Mouse (Mus musculus) lung, postnatal 0 days (tissue): ENCODE results near the gene Mybpc2. TPM values are rescaled to one million over a fixed set of nuclear protein-coding genes. Genes with fewer than 3 reads are reported as not detected.

ENCODE experiments used
- ATAC-seq: fragments of 200-750 bp; cut with Nextera tagmentation; 2 replicates; pipeline ENCODE4 v1.8.0; 2017; ENCODE audit warnings: moderate library complexity
- DNase-seq: peaks from one replicate; pipeline ENCODE4 v3.0.0-alpha.2; 2016; ENCODE audit warnings: low spot score
- H3K27ac ChIP-seq: fragments of 300-500 bp; sonication (generic); 2 replicates; pipeline ENCODE4 v1.5.1; 2014; ENCODE audit warnings: antibody characterized with exemption, mild to moderate bottlenecking, low read length, mixed read lengths
- H3K27me3 ChIP-seq: fragments of 300-500 bp; sonication (generic); replicated peaks from 2 replicates; pipeline ENCODE4 v1.6.1; 2014; ENCODE audit warnings: low read length, mixed read lengths; ENCODE audit not compliant: insufficient read depth
- H3K36me3 ChIP-seq: fragments of 300-500 bp; sonication (generic); 2 replicates; pipeline ENCODE4 v1.6.1; 2014; ENCODE audit warnings: low read length, mixed read lengths; ENCODE audit not compliant: insufficient read depth
- H3K4me1 ChIP-seq: fragments of 300-500 bp; sonication (generic); 2 replicates; pipeline ENCODE4 v1.6.1; 2014; ENCODE audit warnings: antibody characterized with exemption, low read depth, low read length, mixed read lengths; ENCODE audit not compliant: insufficient read depth
- H3K4me2 ChIP-seq: fragments of 300-500 bp; sonication (generic); replicated peaks from 2 replicates; pipeline ENCODE4 v1.6.1; 2014; ENCODE audit warnings: low read depth, mild to moderate bottlenecking, low read length, moderate library complexity, mixed read lengths
- H3K4me3 ChIP-seq: fragments of 300-500 bp; sonication (generic); 2 replicates; pipeline ENCODE4 v1.5.1; 2014; ENCODE audit warnings: low read depth, low read length
- H3K9ac ChIP-seq: fragments of 300-500 bp; sonication (generic); replicated peaks from 2 replicates; pipeline ENCODE4 v1.6.1; 2014; ENCODE audit warnings: low read depth, mild to moderate bottlenecking
- H3K9me3 ChIP-seq: fragments of 300-500 bp; sonication (generic); 2 replicates; pipeline ENCODE4 v1.6.1; 2016; ENCODE audit warnings: low read length, mixed read lengths
- CTCF ChIP-seq: IDR thresholded peaks from 2 replicates; pipeline ENCODE4 v1.5.1; 2016; ENCODE audit warnings: antibody characterized with exemption, mild to moderate bottlenecking
- EP300 ChIP-seq: IDR thresholded peaks from 2 replicates; pipeline ENCODE4 v1.6.1; 2016; ENCODE audit warnings: antibody characterized with exemption, mild to moderate bottlenecking, control low read depth
- WGBS: fragments of 180-500 bp; shearing (Covaris S2); extraction: QIAGEN DNeasy Blood & Tissue Kit; methylation state at CpG from one replicate; pipeline ENCODE4 v1.1.7; 2014; 5-methylcytosine and 5-hydroxymethylcytosine counted together
- polyA plus RNA-seq: library from polyadenylated mRNA; unstranded; fragments of >200 nt; fragmentation: Nextera tagmentation; extraction: Ambion mirVana; gene quantifications from 2 replicates; pipeline ENCODE4 v1.2.1, GENCODE M21; 2015

Gene Mybpc2
- polyA plus RNA-seq, 1 experiment from 2014 or later = 0.37 TPM

DNA sequence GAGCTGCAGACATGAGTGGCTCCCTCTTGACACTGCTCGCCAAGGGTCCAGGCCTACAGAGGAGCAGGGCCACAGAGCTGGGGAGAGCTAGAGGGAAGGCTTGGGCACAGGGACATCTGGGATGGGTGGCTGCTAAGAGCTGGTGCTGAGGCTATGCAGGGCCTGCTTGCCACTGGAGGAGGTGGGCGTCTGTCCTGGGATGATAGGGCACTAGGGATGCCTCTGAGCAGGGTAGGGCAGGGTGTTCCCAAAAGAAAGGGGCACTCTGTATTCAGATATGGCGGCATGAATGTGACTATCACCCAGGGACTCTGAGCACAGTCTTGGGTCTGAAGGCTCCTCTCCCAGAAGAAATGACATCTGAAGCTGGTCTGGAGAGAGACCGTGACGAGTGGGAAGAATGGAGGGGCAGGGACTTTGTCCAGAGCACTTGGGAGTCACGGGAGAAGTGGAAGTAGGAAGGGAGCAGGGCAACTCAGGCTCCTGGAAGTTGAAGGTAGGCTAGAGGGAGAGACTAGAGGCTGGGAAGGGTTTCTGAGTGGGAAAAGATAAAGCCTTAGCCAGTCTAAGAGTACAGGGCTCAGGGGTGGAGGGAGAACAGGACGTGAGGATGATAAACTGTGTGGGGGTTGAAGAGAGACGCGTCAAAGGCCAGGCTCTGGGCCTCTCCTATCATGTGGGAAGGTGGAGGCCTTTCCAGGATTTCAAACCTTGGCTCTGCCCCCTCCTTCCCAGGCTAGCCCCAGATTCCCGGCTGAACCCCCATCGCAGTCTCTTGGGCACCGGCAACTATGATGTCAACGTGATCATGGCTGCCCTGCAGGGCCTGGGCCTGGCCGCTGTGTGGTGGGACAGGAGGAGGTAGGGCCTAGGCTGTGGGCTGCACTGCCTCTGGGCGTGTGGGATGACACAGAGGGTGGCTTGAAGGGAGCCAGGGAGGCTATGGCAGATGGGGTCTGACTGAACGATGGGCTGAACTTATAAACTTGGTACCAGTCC, 54.5 kb downstream of the Mybpc2 start:
- ATAC-seq (no peak), DNase-seq (no peak)
- TF ChIP-seq EP300 (no peak), CTCF (no peak)
- H3K4me2 ChIP-seq = no peak overlapping the region
- peak overlapping the region; percentile 64 for H3K27ac ChIP-seq
- no peaks in the 10 kb centered on the region for H3K36me3 ChIP-seq
- H3K4me1 ChIP-seq = peaks cover 28% of the 10 kb centered on the region
- 81% methylated on average over 16 of the region's 16 CpGs for WGBS
- no peaks in the 10 kb centered on the region for H3K27me3 ChIP-seq
- H3K9me3 ChIP-seq = no peaks in the 10 kb centered on the region
- no peak overlapping the region for H3K4me3 ChIP-seq
- H3K9ac ChIP-seq = no peak overlapping the region

DNA sequence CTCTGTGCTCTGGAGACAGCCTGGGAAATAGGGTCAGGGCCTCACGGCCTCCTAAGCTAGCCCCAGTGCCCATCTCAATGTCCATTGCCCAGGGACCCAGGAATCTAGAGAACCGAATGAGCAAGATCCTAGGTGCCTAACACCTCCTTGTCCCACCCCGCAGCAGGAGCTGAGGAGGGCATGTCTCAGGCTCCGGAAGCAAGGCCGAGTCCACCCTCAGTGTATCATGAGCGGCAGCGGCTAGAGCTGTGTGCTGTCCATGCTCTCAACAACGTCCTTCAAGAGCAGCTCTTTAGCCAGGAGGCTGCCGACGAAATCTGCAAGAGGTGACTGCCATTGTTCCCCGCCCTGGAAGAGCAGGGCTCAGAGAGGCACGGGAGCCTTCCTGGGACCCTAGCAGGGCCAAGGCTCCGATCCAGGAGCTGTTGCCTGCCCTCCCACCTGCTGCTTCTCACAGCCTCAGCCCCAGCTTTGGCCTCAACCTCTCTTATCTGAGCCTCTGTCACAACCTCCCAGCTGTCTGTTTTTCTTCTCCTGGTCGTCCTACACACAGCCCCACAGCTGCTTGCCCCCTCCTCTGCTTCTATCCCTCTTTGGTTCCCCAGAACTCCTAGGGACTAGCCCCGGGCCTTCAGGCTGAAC, 55.7 kb downstream of the Mybpc2 start:
- H3K4me2 ChIP-seq = peak overlapping the region; percentile 73
- no peaks in the 10 kb centered on the region for H3K9me3 ChIP-seq
- H3K36me3 ChIP-seq = no peaks in the 10 kb centered on the region
- ATAC-seq (no peak), DNase-seq (no peak)
- H3K4me1 ChIP-seq = peaks cover 24% of the 10 kb centered on the region
- TF ChIP-seq EP300 (no peak), CTCF (no peak)
- H3K9ac ChIP-seq = peak overlapping the region; percentile 65; the same call in 1 of the 2 replicates
- peak overlapping the region; percentile 64 for H3K27ac ChIP-seq
- H3K4me3 ChIP-seq = peak overlapping the region; percentile 68
- H3K27me3 ChIP-seq = 0 out of 2 replicates have a peak, but pooled peaks cover 3% of the 10 kb centered on the region
- 33% methylated on average over 15 of the region's 15 CpGs for WGBS

DNA sequence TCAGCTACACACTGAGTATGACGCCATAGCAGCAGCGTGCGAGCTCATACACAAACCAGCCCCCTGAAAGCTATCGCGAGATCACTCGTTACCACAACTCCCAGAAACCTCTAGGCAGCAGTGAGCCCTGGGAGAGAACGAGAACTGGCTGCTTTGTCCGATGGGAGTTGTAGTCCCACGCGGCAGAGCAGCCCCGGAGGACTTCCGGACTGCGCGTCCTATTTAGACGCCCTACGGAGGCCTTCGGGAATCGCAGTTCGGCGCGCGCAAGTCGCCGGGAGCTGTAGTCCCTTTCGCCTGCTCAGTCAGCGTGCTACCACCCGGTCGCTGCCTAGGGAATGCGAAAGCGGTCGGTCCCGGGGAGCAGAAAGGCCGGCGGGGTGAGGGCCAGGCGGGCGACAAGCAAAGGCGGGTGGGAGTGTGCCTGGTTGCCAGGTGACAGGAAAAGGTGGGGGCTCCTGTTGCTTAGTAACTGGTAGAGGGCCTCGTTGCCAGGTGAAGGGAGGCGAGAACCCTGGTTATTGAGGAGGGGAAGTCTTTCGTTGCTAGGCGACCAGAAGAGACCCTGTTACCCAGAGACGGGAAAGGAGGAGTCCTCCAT, 56.5 kb downstream of the Mybpc2 start, which contains the start of gene Josd2:
Gene Josd2 (plus strand): TSS at position 170 of the 601 bp plus-strand sequence.
- Histone ChIP-seq H3K4me2 (peak within 1 kb of the TSS; percentile 73), H3K4me3 (peak within 1 kb of the TSS; percentile 68), H3K27me3 (0 out of 2 replicates have a peak, but pooled peaks cover 8% of the 10 kb centered on the region), H3K9ac (peak within 1 kb of the TSS; percentile 65), H3K27ac (peak within 1 kb of the TSS; percentile 54), H3K9me3 (no peaks in the 10 kb centered on the region), H3K4me1 (peaks cover 20% of the 10 kb centered on the region), H3K36me3 (no peaks in the 10 kb centered on the region)
- under 1% methylated on average over 42 of the region's 42 CpGs for WGBS
- peak; percentile 96 for ATAC-seq
- TF ChIP-seq CTCF = no peak
- peak; percentile 45; the same call in 1 of the 2 replicates for TF ChIP-seq EP300
- peak; percentile 99 for DNase-seq

DNA sequence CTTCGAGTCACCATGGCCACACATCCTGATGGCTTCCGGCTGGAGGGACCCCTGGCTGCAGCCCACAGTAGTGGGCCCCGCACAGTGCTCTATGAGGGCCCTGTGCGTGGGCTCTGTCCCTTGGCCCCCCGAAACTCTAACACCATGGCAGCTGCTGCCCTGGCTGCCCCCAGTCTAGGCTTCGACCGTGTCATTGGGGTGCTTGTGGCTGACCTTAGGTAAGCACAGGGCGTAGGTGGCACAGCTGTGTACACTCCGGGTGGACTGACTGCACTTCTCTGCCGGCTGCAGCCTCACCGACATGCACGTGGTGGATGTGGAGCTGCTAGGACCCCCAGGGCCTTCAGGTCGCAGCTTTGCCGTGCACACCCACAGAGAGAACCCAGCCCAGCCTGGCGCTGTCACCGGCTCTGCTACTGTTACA, 57.6 kb downstream of the Mybpc2 start:
- Histone ChIP-seq H3K36me3 (no peaks in the 10 kb centered on the region), H3K27ac (no peak overlapping the region), H3K27me3 (peaks cover 17% of the 10 kb centered on the region), H3K9ac (no peak overlapping the region), H3K4me1 (peaks cover 14% of the 10 kb centered on the region), H3K4me3 (no peak overlapping the region), H3K9me3 (no peaks in the 10 kb centered on the region), H3K4me2 (no peak overlapping the region)
- no peak for DNase-seq
- 78% methylated on average over 16 of the region's 16 CpGs for WGBS
- TF ChIP-seq EP300 (no peak), CTCF (no peak)
- no peak for ATAC-seq

DNA sequence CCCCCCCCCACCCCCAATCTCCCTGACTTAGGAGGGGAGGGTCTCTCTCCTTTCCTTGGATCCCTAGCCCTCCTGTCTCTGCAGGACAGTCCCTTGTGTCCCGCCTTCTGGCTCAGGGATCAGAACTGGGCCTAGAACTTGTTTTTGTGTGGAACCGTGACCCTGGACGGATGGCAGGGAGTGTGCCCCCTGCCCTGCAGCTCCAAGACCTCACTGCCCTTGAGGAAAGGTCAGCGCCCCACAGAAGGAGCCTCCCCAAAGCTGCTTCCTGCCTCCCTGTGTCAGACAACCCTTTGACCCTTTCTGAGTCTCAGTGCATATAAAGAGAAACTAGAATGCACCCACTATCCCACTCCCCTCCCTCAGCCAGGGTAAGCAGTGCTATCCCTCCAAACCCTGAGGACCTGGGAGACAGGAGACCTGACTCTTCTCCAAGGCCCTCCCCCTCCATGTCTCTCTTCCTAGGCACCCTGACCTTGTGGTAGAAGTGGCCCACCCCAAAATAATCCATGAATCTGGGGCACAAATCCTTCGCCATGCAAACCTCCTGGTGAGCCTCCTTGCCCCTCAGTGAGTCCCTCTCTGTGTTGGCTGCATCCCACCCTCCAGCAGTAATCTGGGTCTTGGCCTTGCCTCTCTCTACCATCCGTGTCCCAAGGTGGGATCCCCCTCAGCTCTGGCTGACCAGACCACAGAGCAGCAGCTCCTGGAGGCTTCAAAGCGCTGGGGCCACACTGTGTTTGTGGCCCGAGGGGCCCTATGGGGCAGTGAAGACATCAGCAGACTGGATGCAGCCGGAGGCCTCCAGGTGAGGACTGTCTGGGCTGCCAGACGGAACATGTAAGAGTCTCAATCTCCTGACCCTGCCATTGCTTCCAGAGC, 58.2 kb downstream of the Mybpc2 start:
- Histone ChIP-seq H3K27me3 (peaks cover 23% of the 10 kb centered on the region), H3K36me3 (no peaks in the 10 kb centered on the region), H3K4me2 (no peak overlapping the region), H3K4me3 (no peak overlapping the region), H3K27ac (no peak overlapping the region), H3K4me1 (peaks cover 14% of the 10 kb centered on the region), H3K9me3 (no peaks in the 10 kb centered on the region), H3K9ac (no peak overlapping the region)
- no peak for ATAC-seq
- no peak for TF ChIP-seq CTCF
- no peak for TF ChIP-seq EP300
- DNase-seq = no peak
- 84% methylated on average over 10 of the region's 10 CpGs for WGBS
